8 mouse cellular contexts compared by ENCODE assay signal in genomic region chr5:45856876-45857253, GRCm38 (mm10). TPM values are rescaled to one million over a fixed set of nuclear protein-coding genes. Genes with fewer than 3 reads are reported as not detected.
DNase-seq lines count a peak whose midpoint lies in the region; ATAC-seq and TF ChIP-seq lines count a peak whose summit lies in the region.

No protein-coding gene starts in this region.

- H3K9me3 ChIP-seq in forebrain, embryonic 13.5 days (replicated peaks) = no peaks in the 10 kb centered on the region
- H3K9me3 ChIP-seq in liver, embryonic 11.5 days (ENCODE audit: control insufficient read depth, low read length) = no peaks in the 10 kb centered on the region
- no peaks in the 10 kb centered on the region for H3K9me3 ChIP-seq in stomach, postnatal 0 days (ENCODE audit: control insufficient read depth, low read length)

- H3K9ac ChIP-seq in forebrain, embryonic 13.5 days = peak overlapping the region; percentile 96
- H3K9ac ChIP-seq in liver, embryonic 11.5 days (ENCODE audit: low read depth, low read length) = peak overlapping the region; percentile 93
- peak overlapping the region; percentile 90 for H3K9ac ChIP-seq in stomach, postnatal 0 days (ENCODE audit: low read length)

- no peaks in the 10 kb centered on the region for H3K36me3 ChIP-seq in forebrain, embryonic 13.5 days (ENCODE audit: poor library complexity, severe bottlenecking)
- H3K36me3 ChIP-seq in liver, embryonic 11.5 days (ENCODE audit: control insufficient read depth, insufficient read depth, low read length) = no peaks in the 10 kb centered on the region
- no peaks in the 10 kb centered on the region for H3K36me3 ChIP-seq in stomach, postnatal 0 days (ENCODE audit: control insufficient read depth, insufficient read depth, low read length)

- no peak for TF ChIP-seq EP300 in stomach, postnatal 0 days (optimal IDR thresholded peaks at IDR 0.05)

- H3K4me3 ChIP-seq in forebrain, embryonic 13.5 days = peak overlapping the region; percentile 85
- H3K4me3 ChIP-seq in liver, embryonic 11.5 days (ENCODE audit: low read depth, low read length) = peak overlapping the region; percentile 97
- H3K4me3 ChIP-seq in stomach, postnatal 0 days (ENCODE audit: low read depth, low read length) = peak overlapping the region; percentile 84

- peak; percentile 7 for DNase-seq in heart, adult 8-10 months (ENCODE audit: low spot score)
- DNase-seq in heart, postnatal 10 days = no peak
- no peak for DNase-seq in liver, embryonic 11.5 days (ENCODE audit: low spot score)
- DNase-seq in stomach, postnatal 0 days (ENCODE audit: low spot score) = no peak
- no peak for DNase-seq in cerebellum, adult 9-10 months

- H3K4me2 ChIP-seq in forebrain, embryonic 13.5 days = peak overlapping the region; percentile 71
- H3K4me2 ChIP-seq in liver, embryonic 11.5 days = peak overlapping the region; percentile 92
- H3K4me2 ChIP-seq in stomach, postnatal 0 days (replicated peaks; ENCODE audit: low read depth) = peak overlapping the region; percentile 83

- ATAC-seq in CD4-positive, CD25-positive, alpha-beta regulatory T cell, adult 4 months = peak; percentile 3
- peak; percentile 13 for ATAC-seq in forebrain, embryonic 13.5 days
- peak; percentile 4 for ATAC-seq in liver, embryonic 11.5 days (replicated peaks; ENCODE audit: low FRiP score)
- ATAC-seq in stomach, postnatal 0 days (ENCODE audit: low FRiP score, low TSS enrichment) = no peak
- ATAC-seq in erythroid progenitor cell, adult 5-6 weeks (replicated peaks; ENCODE audit: low FRiP score, poor library complexity, severe bottlenecking) = no peak

- peaks cover 8% of the 10 kb centered on the region for H3K4me1 ChIP-seq in forebrain, embryonic 13.5 days
- H3K4me1 ChIP-seq in liver, embryonic 11.5 days (replicated peaks; ENCODE audit: control insufficient read depth, insufficient read depth, low read length) = peaks cover 3% of the 10 kb centered on the region; the same call in 1 of the 2 replicates
- H3K4me1 ChIP-seq in stomach, postnatal 0 days (replicated peaks; ENCODE audit: control insufficient read depth, insufficient read depth) = no peaks in the 10 kb centered on the region

- no peaks in the 10 kb centered on the region for H3K27me3 ChIP-seq in forebrain, embryonic 13.5 days
- H3K27me3 ChIP-seq in liver, embryonic 11.5 days (replicated peaks; ENCODE audit: control insufficient read depth, insufficient read depth, low read length) = no peaks in the 10 kb centered on the region
- H3K27me3 ChIP-seq in stomach, postnatal 0 days (ENCODE audit: control insufficient read depth, insufficient read depth, low read length) = no peaks in the 10 kb centered on the region

- peak overlapping the region; percentile 99 for H3K27ac ChIP-seq in forebrain, embryonic 13.5 days
- peak overlapping the region; percentile 97 for H3K27ac ChIP-seq in liver, embryonic 11.5 days (ENCODE audit: low read depth, low read length)
- H3K27ac ChIP-seq in stomach, postnatal 0 days (replicated peaks) = peak overlapping the region; percentile 98

- 0% methylated on average over 23 of the region's 56 CpGs for WGBS in forebrain, embryonic 13.5 days
- 0% methylated on average over 38 of the region's 56 CpGs for WGBS in liver, embryonic 11.5 days
- WGBS in stomach, postnatal 0 days = 0% methylated on average over 33 of the region's 56 CpGs

- intact Hi-C loops in heart, postnatal 10 days (cut with DNase I) = loop anchor here (5.0 to 10.0 kb wide), 4 partner anchors 70 to 490 kb away; partner anchors contain the start of gene Lap3

- TF ChIP-seq CTCF in stomach, postnatal 0 days (IDR thresholded peaks at IDR 0.05; ENCODE audit: low read depth) = no peak

RNA-seq across cellular contexts. Expression of gene Lcorl, which starts 0.6 kb away (rescaled TPM):
- total RNA-seq in heart, adult 8-10 months (2022) = 1 to 10 TPM; 6.4 to 8.2 (median 6.9) TPM
- total RNA-seq in heart, postnatal 10 days (2021) = 10 to 100 TPM; 14.8 to 16.5 TPM
- polyA plus RNA-seq in CD4-positive, CD25-positive, alpha-beta regulatory T cell, adult 4 months (2017; shearing (Covaris generic)) = 10 to 100 TPM; 13.1 to 18.5 TPM
- polyA plus RNA-seq in forebrain, embryonic 13.5 days (2015; fragmentation: Nextera tagmentation; extraction: Ambion mirVana) = 51.2 and 59.2 TPM in 2 replicates
- 14.5 and 15.4 TPM in 2 replicates for polyA plus RNA-seq in liver, embryonic 11.5 days (2014; fragmentation: Nextera tagmentation; extraction: Ambion mirVana)
- 16.8 and 21.5 TPM in 2 replicates for polyA plus RNA-seq in stomach, postnatal 0 days (2015; fragmentation: Nextera tagmentation; extraction: Ambion mirVana)
- total RNA-seq in erythroid progenitor cell, adult 5-6 weeks (2015; ENCODE audit: low replicate concordance) = 18.4 and 36.9 TPM in 2 replicates
- 21.1 and 29.5 TPM in 2 replicates for total RNA-seq in erythroid progenitor cell, adult 5-6 weeks (2017; ENCODE audit: low replicate concordance)

Comparison
In these comparisons a context has a peak if more than half of its experiments do, and no peak if none do; other contexts are left out.
1. ATAC-seq: peak in CD4-positive, CD25-positive, alpha-beta regulatory T cell, adult 4 months (single experiment), forebrain, embryonic 13.5 days (single experiment) and liver, embryonic 11.5 days (single experiment); none in stomach, postnatal 0 days (single experiment) and erythroid progenitor cell, adult 5-6 weeks (single experiment).
2. Peak in every context shown above with its lines, with median percentiles within 50 percentile points of each other: H3K27ac ChIP-seq, H3K4me2 ChIP-seq, H3K4me3 ChIP-seq and H3K9ac ChIP-seq.